21 mouse cellular contexts compared by ENCODE assay signal in genomic region chr6:148710406-148710805, GRCm38 (mm10).
DNase-seq lines count a peak whose midpoint lies in the region; TF ChIP-seq lines count a peak whose summit lies in the region.
"Had no signal": no experiment of that assay in that cellular context is flagged by ENCODE, and none has a peak within 500 bp of the region (broad histone marks: within the 10 kb centered on the region; RNA-seq: fewer than 3 reads in every experiment).

No protein-coding gene starts in this region.

- no peak for TF ChIP-seq POLR2A in CH12.LX (IDR thresholded peaks at IDR 0.05; ENCODE audit: low read depth, low read length)

- no peak overlapping the region for H3K4me3 ChIP-seq in CH12.LX (replicated peaks in 1 of 3; ENCODE audit: low read depth in 2 of 3, low read length in 2 of 3, poor library complexity in 1 of 3)
- H3K4me3 ChIP-seq: forebrain, embryonic 10.5 days; forebrain, embryonic 13.5 days; gastrocnemius, adult 2 months; heart, embryonic 10.5 days; heart, embryonic 13.5 days; hindbrain, embryonic 12.5 days; hindbrain, embryonic 15.5 days had no signal

- TF ChIP-seq RAD21 in CH12.LX (IDR thresholded peaks at IDR 0.05; ENCODE audit: low read depth, low read length) = no peak

- no peak overlapping the region for H3K9ac ChIP-seq in CH12.LX (ENCODE audit: insufficient read depth, low read depth)
- H3K9ac ChIP-seq: forebrain, embryonic 13.5 days; heart, embryonic 13.5 days; hindbrain, embryonic 12.5 days; hindbrain, embryonic 15.5 days had no signal

- in situ Hi-C loops in CH12.LX (cut with MboI; ENCODE audit: low pct_ligation_motif_present, low pct_unique_long_range_greater_than_20kb, low sequenced_read_pairs) = loop anchor here (5.0 kb wide), 1 partner anchor 207 kb away; no protein-coding TSS in a partner anchor

- no peaks in the 10 kb centered on the region for H3K36me3 ChIP-seq in CH12.LX (replicated peaks in 1 of 2; ENCODE audit: control insufficient read depth in 1 of 2, insufficient read depth in 1 of 2, low read length in 1 of 2)
- no peaks in the 10 kb centered on the region for H3K36me3 ChIP-seq in splenic B cell, adult 2 months (ENCODE audit: control insufficient read depth, insufficient read depth, low read length, poor library complexity, severe bottlenecking)
- H3K36me3 ChIP-seq: forebrain, embryonic 10.5 days; heart, embryonic 10.5 days; heart, embryonic 13.5 days; hindbrain, embryonic 12.5 days; hindbrain, embryonic 15.5 days had no signal

- H3K27me3 ChIP-seq in CH12.LX (replicated peaks) = no peaks in the 10 kb centered on the region
- no peaks in the 10 kb centered on the region for H3K27me3 ChIP-seq in splenic B cell, adult 2 months (ENCODE audit: control insufficient read depth, insufficient read depth, low read length, poor library complexity, severe bottlenecking)
- H3K27me3 ChIP-seq: forebrain, embryonic 13.5 days; heart, embryonic 13.5 days; hindbrain, embryonic 12.5 days; hindbrain, embryonic 15.5 days had no signal

- H3K79me2 ChIP-seq in CH12.LX (replicated peaks; ENCODE audit: control insufficient read depth, extremely low read depth, insufficient read depth, poor library complexity, severe bottlenecking) = no peaks in the 10 kb centered on the region

- no peak for TF ChIP-seq CTCF in CH12.LX (conservative IDR thresholded peaks at IDR 0.05 in 1 of 2, IDR thresholded peaks at IDR 0.05 in 1 of 2; ENCODE audit: low read depth in 2 of 2, low read length in 2 of 2)

- H3K9me3 ChIP-seq in CH12.LX (replicated peaks; ENCODE audit: low read length) = no peaks in the 10 kb centered on the region
- H3K9me3 ChIP-seq: forebrain, embryonic 10.5 days; forebrain, embryonic 13.5 days; heart, embryonic 10.5 days; heart, embryonic 13.5 days; hindbrain, embryonic 12.5 days; hindbrain, embryonic 15.5 days had no signal

- no peak overlapping the region for H3K4me2 ChIP-seq in CH12.LX (ENCODE audit: insufficient read depth, low read depth, poor library complexity, severe bottlenecking)
- H3K4me2 ChIP-seq: forebrain, embryonic 13.5 days; heart, embryonic 13.5 days; hindbrain, embryonic 12.5 days; hindbrain, embryonic 15.5 days had no signal

- DNase-seq in spleen, postnatal 36 days (ENCODE audit: low spot score in 2 of 2) = peak; percentile 46 to 55
- no peak for DNase-seq in spleen, postnatal 4 days (ENCODE audit: low spot score in 2 of 2)
- DNase-seq in CH12.LX (ENCODE audit: extremely low read depth) (peak; percentile 65), adipocyte (ENCODE audit: low spot score) (no peak)
- DNase-seq in splenic B cell, adult 2 months (ENCODE audit: low read depth, low spot score) = peak; percentile 67
- no peak for DNase-seq in yolk sac, embryonic 10.5 days (ENCODE audit: low spot score)
- DNase-seq: adrenal gland, postnatal 10 days; adrenal gland, postnatal 36 days; cerebellum, adult 18-20 months; cerebellum, adult 9-10 months; cerebellum, postnatal 14 days; gastrocnemius, adult 2 months; gastrocnemius, postnatal 14 days; heart, adult 18-20 months; heart, postnatal 14 days had no signal

- peak; percentile 40; the same call in 1 of the 2 replicates for TF ChIP-seq EP300 in CH12.LX (IDR thresholded peaks at IDR 0.05; ENCODE audit: low read length)

- dilution Hi-C loops in CH12.LX (cut with MboI; ENCODE audit: extremely low pct_ligation_motif_present, extremely low pct_unique_long_range_greater_than_20kb, low sequenced_read_pairs) = no loop called here

- H3K4me1 ChIP-seq in CH12.LX (ENCODE audit: control insufficient read depth in 1 of 2, insufficient read depth in 2 of 2) = peaks cover 8 to 12% of the 10 kb centered on the region in 2 experiments
- H3K4me1 ChIP-seq: forebrain, embryonic 10.5 days; forebrain, embryonic 13.5 days; heart, embryonic 10.5 days; heart, embryonic 13.5 days; hindbrain, embryonic 12.5 days; hindbrain, embryonic 15.5 days had no signal

- no peak overlapping the region for H3K27ac ChIP-seq in CH12.LX (ENCODE audit: insufficient read depth, low read depth)
- H3K27ac ChIP-seq: forebrain, embryonic 10.5 days; forebrain, embryonic 13.5 days; gastrocnemius, adult 2 months; heart, embryonic 10.5 days; heart, embryonic 13.5 days; hindbrain, embryonic 12.5 days; hindbrain, embryonic 15.5 days had no signal

TF ChIP-seq in CH12.LX, 34 proteins besides CTCF, POLR2A, EP300 and RAD21:
- TF ChIP-seq ZNF384 (IDR thresholded peaks at IDR 0.05; ENCODE audit: low read depth, low read length) (peak; percentile 43; the same call in 1 of the 2 replicates), IRF4 (IDR thresholded peaks at IDR 0.05; ENCODE audit: low read depth, low read length) (peak; percentile 31; the same call in 1 of the 2 replicates), UBTF (IDR thresholded peaks at IDR 0.05; ENCODE audit: low read depth, low read length) (no peak), SIN3A (IDR thresholded peaks at IDR 0.05; ENCODE audit: low read length) (no peak), ETS1 (conservative IDR thresholded peaks at IDR 0.05; ENCODE audit: low read depth, low read length) (no peak), TCF12 (IDR thresholded peaks at IDR 0.05; ENCODE audit: low read depth, low read length) (no peak), JUN (IDR thresholded peaks at IDR 0.05; ENCODE audit: insufficient read depth, low read depth, low read length) (no peak), CHD1 (IDR thresholded peaks at IDR 0.05; ENCODE audit: low read depth, low read length) (no peak), MAFK (IDR thresholded peaks at IDR 0.05; ENCODE audit: insufficient replicate concordance, low read length) (no peak), ZMIZ1 (IDR thresholded peaks at IDR 0.05; ENCODE audit: low read depth, low read length) (no peak), E2F4 (IDR thresholded peaks at IDR 0.05; ENCODE audit: insufficient replicate concordance, low read depth, low read length) (no peak), NELFE (IDR thresholded peaks at IDR 0.05; ENCODE audit: low read depth, low read length) (no peak), HCFC1 (IDR thresholded peaks at IDR 0.05; ENCODE audit: low read depth, low read length) (no peak), PAX5 (IDR thresholded peaks at IDR 0.05; ENCODE audit: low read length) (no peak), RCOR1 (conservative IDR thresholded peaks at IDR 0.05; ENCODE audit: low read depth, low read length) (no peak), TBP (conservative IDR thresholded peaks at IDR 0.05; ENCODE audit: low read depth, low read length) (no peak), JUND (conservative IDR thresholded peaks at IDR 0.05; ENCODE audit: low read depth, low read length) (no peak), CHD2 (IDR thresholded peaks at IDR 0.05; ENCODE audit: low read length) (no peak), MAX (IDR thresholded peaks at IDR 0.05; ENCODE audit: low read length) (peak; percentile 80), SMC3 (IDR thresholded peaks at IDR 0.05; ENCODE audit: low read depth, low read length) (no peak), MYC (IDR thresholded peaks at IDR 0.05; ENCODE audit: low read depth, low read length) (0 out of 2 replicates have a peak, but pooled peaks have one; percentile 52), MEF2A (IDR thresholded peaks at IDR 0.05; ENCODE audit: borderline replicate concordance, low read depth, low read length) (no peak), USF2 (conservative IDR thresholded peaks at IDR 0.05; ENCODE audit: low read depth, low read length) (no peak), ZKSCAN1 (IDR thresholded peaks at IDR 0.05; ENCODE audit: borderline replicate concordance, low read depth, low read length) (no peak), NRF1 (IDR thresholded peaks at IDR 0.05; ENCODE audit: low read depth, low read length) (no peak)

Comparison
In these comparisons a context has a peak if more than half of its experiments do, and no peak if none do; other contexts are left out.
1. DNase-seq: peak in spleen, postnatal 36 days (2 of 2), CH12.LX (single experiment) and splenic B cell, adult 2 months (single experiment); none in spleen, postnatal 4 days (0 of 2), adipocyte (single experiment) and yolk sac, embryonic 10.5 days (single experiment).